Mouse (Mus musculus) heart, postnatal 0 days (tissue): ENCODE data around the gene Agfg1. TPM values are rescaled to one million over a fixed set of nuclear protein-coding genes. Genes with fewer than 3 reads are reported as not detected.

Experiments used
- ATAC-seq: fragments of 200-750 bp; cut with Nextera tagmentation; 2 replicates; pipeline ENCODE4 v1.8.0; 2017; ENCODE audit warnings: low read depth, moderate number of reproducible peaks, moderate library complexity; ENCODE audit not compliant: insufficient read depth
- DNase-seq: peaks from one replicate; pipeline ENCODE4 v3.0.0-alpha.2; 2016; ENCODE audit warnings: low spot score
- H3K27ac ChIP-seq: fragments of 300-500 bp; sonication (generic); 2 replicates; pipeline ENCODE4 v1.5.1; 2014; ENCODE audit warnings: low read depth, mild to moderate bottlenecking
- H3K27me3 ChIP-seq: fragments of 300-500 bp; sonication (generic); 2 replicates; pipeline ENCODE4 v1.6.1; 2014; ENCODE audit warnings: low read length, mixed read lengths; ENCODE audit not compliant: control insufficient read depth, insufficient read depth
- H3K36me3 ChIP-seq: fragments of 300-500 bp; sonication (generic); replicated peaks from 2 replicates; pipeline ENCODE4 v1.6.1; 2014; ENCODE audit warnings: low read length, mixed read lengths; ENCODE audit not compliant: control insufficient read depth, insufficient read depth
- H3K4me1 ChIP-seq: fragments of 300-500 bp; sonication (generic); 2 replicates; pipeline ENCODE4 v1.6.1; 2014; ENCODE audit warnings: antibody characterized with exemption; ENCODE audit not compliant: control insufficient read depth, insufficient read depth
- H3K4me2 ChIP-seq: fragments of 300-500 bp; sonication (generic); 2 replicates; pipeline ENCODE4 v1.6.1; 2014; ENCODE audit warnings: low read depth, mild to moderate bottlenecking, low read length, moderate library complexity
- H3K4me3 ChIP-seq: fragments of 300-500 bp; sonication (generic); 2 replicates; pipeline ENCODE4 v1.5.1; 2014; ENCODE audit warnings: low read depth, low read length
- H3K9ac ChIP-seq: fragments of 300-500 bp; sonication (generic); replicated peaks from 2 replicates; pipeline ENCODE4 v1.6.1; 2014; ENCODE audit warnings: low read depth, low read length, mixed read lengths
- H3K9me3 ChIP-seq: fragments of 300-500 bp; sonication (generic); replicated peaks from 2 replicates; pipeline ENCODE4 v1.6.1; 2016; ENCODE audit warnings: low read length; ENCODE audit not compliant: control insufficient read depth
- CTCF ChIP-seq: IDR thresholded peaks from 2 replicates; pipeline ENCODE4 v1.5.1; 2016; ENCODE audit warnings: antibody characterized with exemption, control low read depth, low read depth
- EP300 ChIP-seq: IDR thresholded peaks from 2 replicates; pipeline ENCODE4 v1.6.1; 2016; ENCODE audit warnings: antibody characterized with exemption, low read depth
- WGBS: fragments of 180-500 bp; shearing (Covaris S2); extraction: QIAGEN DNeasy Blood & Tissue Kit; methylation state at CpG from one replicate; pipeline ENCODE4 v1.1.7; 2014; 5-methylcytosine and 5-hydroxymethylcytosine counted together
- polyA plus RNA-seq: library from polyadenylated mRNA; unstranded; fragments of >200 nt; fragmentation: Nextera tagmentation; extraction: Ambion mirVana; gene quantifications from 2 replicates; pipeline ENCODE4 v1.2.1, GENCODE M21; 2015
- total RNA-seq: library from RNA; depleted of rRNA; stranded (reverse); fragments of >200 nt; gene quantifications from 2 replicates; pipeline ENCODE4 v1.2.3, GENCODE M21; 2014; ENCODE audit warnings: low replicate concordance

The Agfg1 gene
- total and polyA plus RNA-seq, 2 experiments from 2014 or later, result 18.5 to 71.0 TPM

GRCm38 (mm10) chr1:82870202-82870601, 30.9 kb downstream of the Agfg1 start:
- TF ChIP-seq CTCF (no peak), EP300 (no peak)
- H3K4me3 ChIP-seq, result no peak overlapping the region
- H3K27ac ChIP-seq, result no peak overlapping the region
- H3K9ac ChIP-seq, result no peak overlapping the region
- H3K27me3 ChIP-seq, result no peaks in the 10 kb centered on the region
- H3K9me3 ChIP-seq, result no peaks in the 10 kb centered on the region
- peaks cover 13% of the 10 kb centered on the region for H3K36me3 ChIP-seq
- ATAC-seq (no peak), DNase-seq (no peak)
- 85% methylated on average over 3 of the region's 3 CpGs for WGBS
- H3K4me1 ChIP-seq, result peaks cover 7% of the 10 kb centered on the region; the same call in 1 of the 2 replicates
- H3K4me2 ChIP-seq, result no peak overlapping the region

- 59% methylated on average over 2 of the region's 2 CpGs for WGBS
- H3K27me3 ChIP-seq, result no peaks in the 10 kb centered on the region
- no peak overlapping the region for H3K9ac ChIP-seq
- no peak overlapping the region for H3K4me2 ChIP-seq
- no peak for ATAC-seq
- TF ChIP-seq EP300, result no peak
- no peak for TF ChIP-seq CTCF
- no peak for DNase-seq
- H3K27ac ChIP-seq, result no peak overlapping the region
- H3K36me3 ChIP-seq, result peaks cover 38% of the 10 kb centered on the region
- H3K9me3 ChIP-seq, result no peaks in the 10 kb centered on the region
- no peak overlapping the region for H3K4me3 ChIP-seq
- H3K4me1 ChIP-seq, result no peaks in the 10 kb centered on the region
Observed at GRCm38 (mm10) chr1:82879172-82879571, 39.9 kb downstream of the Agfg1 start.

- no peak overlapping the region for H3K4me2 ChIP-seq
- DNase-seq, result no peak
- no peak for ATAC-seq
- H3K4me3 ChIP-seq, result no peak overlapping the region
- no peak for TF ChIP-seq CTCF
- no peak for TF ChIP-seq EP300
- no peaks in the 10 kb centered on the region for H3K27me3 ChIP-seq
- no peaks in the 10 kb centered on the region for H3K9me3 ChIP-seq
- WGBS, result 85% methylated on average over 8 of the region's 8 CpGs
- H3K4me1 ChIP-seq, result no peaks in the 10 kb centered on the region
- no peak overlapping the region for H3K9ac ChIP-seq
- H3K36me3 ChIP-seq, result peaks cover 43% of the 10 kb centered on the region
- no peak overlapping the region for H3K27ac ChIP-seq
Observed at GRCm38 (mm10) chr1:82880196-82880595, 40.9 kb downstream of the Agfg1 start.

- DNase-seq (no peak), ATAC-seq (no peak)
- 93% methylated on average over 7 of the region's 7 CpGs for WGBS
- Histone ChIP-seq H3K4me1 (no peaks in the 10 kb centered on the region), H3K36me3 (peaks cover 43% of the 10 kb centered on the region), H3K4me3 (no peak overlapping the region), H3K9ac (no peak overlapping the region), H3K27me3 (no peaks in the 10 kb centered on the region), H3K9me3 (no peaks in the 10 kb centered on the region), H3K27ac (no peak overlapping the region), H3K4me2 (no peak overlapping the region)
- TF ChIP-seq EP300 (no peak), CTCF (no peak)
Observed at GRCm38 (mm10) chr1:82893269-82893668, 54.0 kb downstream of the Agfg1 start.

- 91% methylated on average over 1 of the region's 1 CpGs for WGBS
- Histone ChIP-seq H3K4me2 (no peak overlapping the region), H3K9me3 (no peaks in the 10 kb centered on the region), H3K4me1 (no peaks in the 10 kb centered on the region), H3K27me3 (no peaks in the 10 kb centered on the region), H3K36me3 (peaks cover 43% of the 10 kb centered on the region), H3K4me3 (no peak overlapping the region), H3K27ac (no peak overlapping the region), H3K9ac (no peak overlapping the region)
- ATAC-seq (no peak), DNase-seq (no peak)
- TF ChIP-seq EP300, result no peak
- TF ChIP-seq CTCF, result no peak
Observed at GRCm38 (mm10) chr1:82900567-82900966, 61.3 kb downstream of the Agfg1 start.

GRCm38 (mm10) chr1:82901201-82901600, 61.9 kb downstream of the Agfg1 start:
- no peak overlapping the region for H3K27ac ChIP-seq
- ATAC-seq (no peak), DNase-seq (no peak)
- no peak overlapping the region for H3K9ac ChIP-seq
- TF ChIP-seq EP300 (no peak), CTCF (no peak)
- WGBS, result 84% methylated on average over 3 of the region's 3 CpGs
- no peaks in the 10 kb centered on the region for H3K4me1 ChIP-seq
- H3K27me3 ChIP-seq, result no peaks in the 10 kb centered on the region
- H3K9me3 ChIP-seq, result no peaks in the 10 kb centered on the region
- H3K36me3 ChIP-seq, result peaks cover 43% of the 10 kb centered on the region
- H3K4me2 ChIP-seq, result no peak overlapping the region
- no peak overlapping the region for H3K4me3 ChIP-seq
